Mouse (Mus musculus) intestine, embryonic 15.5 days (tissue): ENCODE results near the gene Adamts17. TPM values are rescaled to one million over a fixed set of nuclear protein-coding genes. Genes with fewer than 3 reads are reported as not detected.

Experiments used
- ATAC-seq: fragments of 200-750 bp; cut with Nextera tagmentation; 2 replicates; pipeline ENCODE4 v1.8.0; 2017; ENCODE audit warnings: moderate TSS enrichment, moderate library complexity
- H3K27ac ChIP-seq: fragments of 300-500 bp; sonication (generic); 2 replicates; pipeline ENCODE4 v1.5.1; 2015; ENCODE audit warnings: mild to moderate bottlenecking, inconsistent platforms
- H3K27me3 ChIP-seq: fragments of 300-500 bp; sonication (generic); replicated peaks from 2 replicates; pipeline ENCODE4 v1.6.1; 2015; ENCODE audit warnings: inconsistent platforms
- H3K36me3 ChIP-seq: fragments of 300-500 bp; sonication (generic); 2 replicates; pipeline ENCODE4 v1.6.1; 2015; ENCODE audit warnings: inconsistent platforms
- H3K4me1 ChIP-seq: fragments of 300-500 bp; sonication (generic); replicated peaks from 2 replicates; pipeline ENCODE4 v1.6.1; 2015; ENCODE audit warnings: inconsistent platforms
- H3K4me2 ChIP-seq: fragments of 300-500 bp; sonication (generic); replicated peaks from 2 replicates; pipeline ENCODE4 v1.6.1; 2015; ENCODE audit warnings: mild to moderate bottlenecking, inconsistent platforms
- H3K4me3 ChIP-seq: fragments of 300-500 bp; sonication (generic); replicated peaks from 2 replicates; pipeline ENCODE4 v1.5.1; 2015; ENCODE audit warnings: inconsistent platforms
- H3K9ac ChIP-seq: fragments of 300-500 bp; sonication (generic); 2 replicates; pipeline ENCODE4 v1.6.1; 2015; ENCODE audit warnings: inconsistent platforms
- H3K9me3 ChIP-seq: fragments of 300-500 bp; sonication (generic); 2 replicates; pipeline ENCODE4 v1.6.1; 2016; ENCODE audit warnings: inconsistent platforms
- WGBS: fragments of 180-500 bp; shearing (Covaris S2); methylation state at CpG from one replicate; pipeline ENCODE4 v1.1.7; 2015; 5-methylcytosine and 5-hydroxymethylcytosine counted together
- polyA plus RNA-seq: library from polyadenylated mRNA; unstranded; fragments of >200 nt; fragmentation: Nextera tagmentation; extraction: Ambion mirVana; gene quantifications from 2 replicates; pipeline ENCODE4 v1.2.1, GENCODE M21; 2015

Adamts17 gene
- polyA plus RNA-seq, 1 experiment from 2014 or later = 3.3 TPM

DNA sequence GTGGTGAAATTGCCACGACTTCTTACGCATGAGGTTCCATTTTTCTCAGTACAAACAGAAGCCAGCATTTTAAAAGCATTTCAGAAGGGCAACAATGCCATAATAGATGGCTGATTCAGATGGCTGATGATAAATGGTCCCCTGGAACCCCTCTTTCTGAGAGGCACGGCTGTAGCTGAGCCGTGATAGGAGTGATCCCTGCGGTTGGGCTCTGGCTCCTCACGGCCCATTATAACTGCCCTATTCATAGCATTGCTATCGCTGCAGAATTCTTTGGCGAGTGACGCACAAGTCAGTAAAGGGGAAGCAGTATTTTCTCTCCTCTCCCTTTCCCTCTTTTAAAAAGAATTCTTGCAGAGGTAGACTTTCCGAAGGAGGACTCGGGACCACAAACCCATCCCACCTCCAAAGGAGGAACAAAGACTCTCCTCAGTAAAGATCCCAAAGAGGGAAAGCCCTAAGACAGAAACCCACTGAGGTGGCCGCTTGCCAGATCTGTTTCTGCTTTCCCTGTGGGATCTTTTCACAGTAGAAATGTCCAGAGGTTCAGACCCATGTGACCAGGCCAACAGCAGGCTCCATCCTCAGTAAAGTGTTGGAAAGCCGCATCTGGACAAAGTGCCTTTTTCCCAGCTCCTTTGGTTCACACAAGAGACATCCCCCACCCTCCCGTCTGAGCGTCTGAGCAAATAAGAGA, 204.7 kb downstream of the Adamts17 start:
- H3K27me3 ChIP-seq = no peaks in the 10 kb centered on the region
- no peak overlapping the region for H3K4me3 ChIP-seq
- H3K9me3 ChIP-seq = no peaks in the 10 kb centered on the region
- ATAC-seq = no peak
- no peak overlapping the region for H3K4me2 ChIP-seq
- H3K4me1 ChIP-seq = 0 out of 2 replicates have a peak, but pooled peaks cover 3% of the 10 kb centered on the region
- no peaks in the 10 kb centered on the region for H3K36me3 ChIP-seq
- no peak overlapping the region for H3K27ac ChIP-seq
- H3K9ac ChIP-seq = no peak overlapping the region
- WGBS = 89% methylated on average over 15 of the region's 15 CpGs

DNA sequence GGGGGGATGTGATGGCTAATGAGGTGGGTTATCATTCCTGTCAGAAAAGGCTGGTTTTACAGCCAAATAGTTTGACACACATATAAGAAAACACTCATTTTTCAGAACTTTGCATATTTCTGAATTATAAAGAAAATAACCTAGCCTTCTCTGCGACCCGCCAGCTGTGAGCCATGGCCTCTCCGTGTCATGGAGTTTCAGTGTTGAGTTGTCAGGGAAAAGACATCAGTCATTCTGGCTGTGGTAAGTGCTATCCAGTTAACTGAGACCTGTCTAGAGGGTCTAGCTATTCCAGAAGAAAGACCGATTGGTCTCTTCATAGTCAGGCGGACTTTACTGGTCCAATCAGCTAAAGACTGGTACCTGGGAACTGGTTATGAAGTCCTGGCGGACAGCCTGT, 205.7 kb downstream of the Adamts17 start:
- Histone ChIP-seq H3K27ac (no peak overlapping the region), H3K27me3 (no peaks in the 10 kb centered on the region), H3K4me2 (no peak overlapping the region), H3K4me3 (no peak overlapping the region), H3K9ac (no peak overlapping the region), H3K9me3 (no peaks in the 10 kb centered on the region), H3K4me1 (no peaks in the 10 kb centered on the region), H3K36me3 (no peaks in the 10 kb centered on the region)
- ATAC-seq = no peak
- WGBS = 93% methylated on average over 6 of the region's 6 CpGs

DNA sequence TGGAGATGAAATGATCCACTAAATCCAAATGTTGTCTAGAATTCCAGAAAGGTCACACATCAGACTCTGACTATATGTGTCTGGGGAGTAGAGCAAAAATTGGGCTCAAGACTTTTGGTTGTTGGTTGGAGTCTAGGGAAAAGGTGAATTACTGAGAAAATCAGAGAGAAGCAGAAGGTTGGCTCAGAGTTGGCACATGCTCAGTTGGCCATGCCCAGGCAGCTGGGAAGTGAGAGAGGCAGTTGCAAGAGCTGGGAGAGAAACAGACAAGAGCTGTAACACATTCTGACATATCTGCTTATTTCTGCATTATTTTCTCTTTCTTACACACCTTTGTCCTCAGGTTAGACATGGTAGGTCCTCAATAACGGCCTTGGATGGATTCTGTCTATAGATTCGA, 209.7 kb downstream of the Adamts17 start:
- H3K9ac ChIP-seq = no peak overlapping the region
- H3K4me1 ChIP-seq = no peaks in the 10 kb centered on the region
- no peak overlapping the region for H3K4me2 ChIP-seq
- no peak for ATAC-seq
- H3K4me3 ChIP-seq = no peak overlapping the region
- no peak overlapping the region for H3K27ac ChIP-seq
- 93% methylated on average over 2 of the region's 2 CpGs for WGBS
- no peaks in the 10 kb centered on the region for H3K9me3 ChIP-seq
- H3K27me3 ChIP-seq = no peaks in the 10 kb centered on the region
- no peaks in the 10 kb centered on the region for H3K36me3 ChIP-seq

DNA sequence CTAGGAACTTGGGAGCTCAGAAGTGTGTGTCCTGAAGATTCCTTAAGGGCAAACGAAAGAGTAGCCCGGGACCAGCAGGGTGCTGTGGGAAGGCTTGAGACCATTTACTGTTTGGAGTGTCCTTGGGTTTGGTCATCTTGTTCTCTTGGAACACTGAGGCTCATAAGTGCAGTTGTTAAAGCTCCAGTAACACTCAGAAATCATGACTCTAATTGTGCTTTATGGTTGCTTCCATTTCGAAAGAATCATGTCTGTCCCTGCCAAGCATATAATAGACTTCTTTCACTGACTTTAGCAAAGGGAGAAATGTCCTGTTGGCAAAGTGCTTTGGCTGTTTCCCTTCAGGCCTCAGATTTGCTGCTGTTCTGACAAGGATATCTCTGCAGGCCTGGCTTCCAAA, 210.9 kb downstream of the Adamts17 start:
- ATAC-seq = no peak

DNA sequence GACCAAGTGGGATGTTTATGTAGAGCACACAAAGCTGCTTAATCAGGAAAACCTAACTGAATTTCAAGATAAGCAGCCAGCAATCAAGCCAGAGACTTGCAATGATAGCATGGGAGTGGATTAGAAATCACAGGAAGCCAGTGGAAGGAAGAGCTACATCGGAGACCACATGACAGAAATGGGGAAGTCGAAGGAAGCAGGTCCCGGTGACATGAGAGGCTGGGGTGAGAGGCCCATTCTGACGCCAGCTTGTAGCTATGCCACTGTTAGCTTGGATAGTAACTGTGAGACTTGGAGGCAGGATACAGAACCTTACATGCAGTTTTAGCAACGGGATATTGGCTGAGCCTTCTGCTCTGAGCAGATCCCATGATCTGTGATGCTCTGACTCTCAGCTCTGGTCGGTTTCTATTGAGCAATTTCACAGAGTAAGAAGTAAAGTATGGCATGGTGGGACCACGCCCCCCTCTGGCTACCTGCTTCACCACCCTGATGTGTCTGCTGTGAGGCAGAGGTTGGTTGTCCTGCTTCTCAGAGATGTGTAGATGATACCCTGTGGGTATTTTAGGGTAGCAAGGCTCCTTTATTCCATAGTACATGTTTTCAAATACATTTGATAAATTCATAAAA, 211.7 kb downstream of the Adamts17 start:
- ATAC-seq = no peak
- Histone ChIP-seq H3K27ac (no peak overlapping the region), H3K4me2 (no peak overlapping the region), H3K27me3 (no peaks in the 10 kb centered on the region), H3K4me3 (no peak overlapping the region), H3K36me3 (no peaks in the 10 kb centered on the region), H3K9me3 (no peaks in the 10 kb centered on the region), H3K9ac (no peak overlapping the region), H3K4me1 (no peaks in the 10 kb centered on the region)
- WGBS = 79% methylated on average over 7 of the region's 7 CpGs

More for the DNA sequence above, 210.9 kb downstream of the Adamts17 start:
- 87% methylated on average over 3 of the region's 3 CpGs for WGBS
- no peak overlapping the region for H3K9ac ChIP-seq
- H3K36me3 ChIP-seq = no peaks in the 10 kb centered on the region
- no peak overlapping the region for H3K4me2 ChIP-seq
- H3K9me3 ChIP-seq = no peaks in the 10 kb centered on the region
- no peaks in the 10 kb centered on the region for H3K4me1 ChIP-seq
- no peaks in the 10 kb centered on the region for H3K27me3 ChIP-seq
- no peak overlapping the region for H3K4me3 ChIP-seq
- H3K27ac ChIP-seq = no peak overlapping the region

DNA sequence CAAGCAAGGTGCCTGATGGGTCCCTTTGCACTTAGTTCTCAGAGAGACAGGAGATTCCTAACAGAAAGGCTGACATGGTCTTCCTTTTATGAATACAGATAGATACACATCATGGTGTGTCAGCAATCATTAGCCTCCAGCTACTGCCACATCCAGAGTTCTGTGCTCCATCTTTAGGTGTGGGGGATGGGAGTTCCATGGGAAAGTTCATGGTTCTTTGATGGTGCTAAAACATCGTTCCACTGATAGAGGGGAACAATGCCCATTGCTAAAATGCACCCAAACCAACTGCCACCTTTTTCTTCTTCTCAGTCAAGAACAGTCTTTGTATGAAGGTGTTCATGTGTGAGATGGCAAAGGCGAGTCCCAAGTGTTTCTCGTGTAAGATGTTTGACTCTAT, 215.3 kb downstream of the Adamts17 start:
- 95% methylated on average over 3 of the region's 3 CpGs for WGBS
- Histone ChIP-seq H3K4me3 (no peak overlapping the region), H3K27me3 (no peaks in the 10 kb centered on the region), H3K27ac (no peak overlapping the region), H3K9ac (no peak overlapping the region), H3K4me2 (no peak overlapping the region), H3K9me3 (no peaks in the 10 kb centered on the region), H3K4me1 (no peaks in the 10 kb centered on the region), H3K36me3 (no peaks in the 10 kb centered on the region)
- ATAC-seq = no peak

DNA sequence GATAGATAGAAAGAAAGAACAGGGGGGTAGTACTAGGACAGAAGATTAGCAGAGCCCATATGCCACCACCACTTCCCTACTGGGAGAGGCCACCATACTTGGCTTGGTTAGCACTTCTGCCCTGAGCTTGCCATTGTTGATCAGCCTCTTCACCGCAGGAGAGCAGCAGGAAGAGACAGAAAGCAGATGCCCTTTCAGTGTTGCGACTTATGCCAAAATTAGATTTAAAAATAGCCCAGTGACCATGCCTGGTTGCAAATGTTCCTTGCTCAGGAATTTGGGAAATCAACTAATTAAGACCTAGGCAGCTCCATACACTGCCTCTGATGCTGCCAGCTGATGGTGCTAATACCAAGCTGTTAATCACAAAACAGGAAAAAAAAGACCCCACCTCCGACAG, 216.0 kb downstream of the Adamts17 start:
- 36% methylated on average over 3 of the region's 3 CpGs for WGBS
- no peak overlapping the region for H3K9ac ChIP-seq
- H3K27me3 ChIP-seq = no peaks in the 10 kb centered on the region
- no peak overlapping the region for H3K4me3 ChIP-seq
- no peak overlapping the region for H3K27ac ChIP-seq
- no peaks in the 10 kb centered on the region for H3K4me1 ChIP-seq
- no peaks in the 10 kb centered on the region for H3K36me3 ChIP-seq
- ATAC-seq = no peak
- H3K9me3 ChIP-seq = no peaks in the 10 kb centered on the region
- H3K4me2 ChIP-seq = no peak overlapping the region

DNA sequence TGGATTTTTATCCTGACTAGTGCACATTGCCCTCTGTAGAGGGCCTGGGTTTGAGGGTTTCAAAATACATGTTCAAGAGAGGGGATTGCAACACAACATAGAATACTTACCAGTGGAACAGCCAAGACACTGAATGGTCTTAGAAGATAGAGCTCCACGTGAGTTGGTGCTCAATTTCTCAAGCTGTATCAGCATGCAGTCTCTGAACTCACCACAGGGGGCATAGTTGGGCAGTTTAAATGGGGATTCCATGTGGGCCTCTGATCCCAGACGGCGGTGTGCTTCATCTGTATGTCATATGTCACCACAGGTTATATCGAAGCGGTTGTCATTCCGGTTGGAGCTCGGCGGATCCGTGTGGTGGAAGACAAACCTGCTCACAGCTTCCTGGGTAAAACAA, 222.2 kb downstream of the Adamts17 start:
- WGBS = 84% methylated on average over 9 of the region's 9 CpGs
- H3K4me3 ChIP-seq = no peak overlapping the region

DNA sequence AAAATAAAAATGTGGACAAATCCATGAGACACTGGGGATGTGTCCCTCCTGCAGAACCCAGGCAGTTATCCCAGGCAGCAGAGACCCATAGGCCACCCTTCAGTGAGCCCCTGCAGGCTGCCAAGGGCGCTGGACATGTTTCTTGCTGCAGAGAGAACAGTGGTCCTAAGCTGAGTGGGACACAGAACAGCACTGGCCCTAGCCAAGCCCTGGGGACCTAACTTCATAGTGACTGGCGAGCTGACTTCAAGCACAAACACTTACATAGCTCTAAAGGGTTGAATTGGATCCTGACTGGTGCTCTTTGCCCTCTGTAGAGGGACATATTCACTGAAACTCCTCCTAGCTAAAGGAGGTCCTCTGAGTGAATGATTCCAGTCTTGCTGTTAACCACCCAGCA, 223.0 kb downstream of the Adamts17 start:
- Histone ChIP-seq H3K27me3 (no peaks in the 10 kb centered on the region), H3K27ac (no peak overlapping the region), H3K4me1 (no peaks in the 10 kb centered on the region), H3K4me2 (no peak overlapping the region), H3K4me3 (no peak overlapping the region), H3K9me3 (no peaks in the 10 kb centered on the region), H3K9ac (no peak overlapping the region), H3K36me3 (no peaks in the 10 kb centered on the region)
- 90% methylated on average over 2 of the region's 2 CpGs for WGBS
- no peak for ATAC-seq

More for the DNA sequence above, 222.2 kb downstream of the Adamts17 start:
- H3K9me3 ChIP-seq = no peaks in the 10 kb centered on the region
- no peak overlapping the region for H3K27ac ChIP-seq
- no peak for ATAC-seq
- H3K4me1 ChIP-seq = no peaks in the 10 kb centered on the region
- no peak overlapping the region for H3K9ac ChIP-seq
- H3K27me3 ChIP-seq = no peaks in the 10 kb centered on the region
- H3K36me3 ChIP-seq = no peaks in the 10 kb centered on the region
- no peak overlapping the region for H3K4me2 ChIP-seq

DNA sequence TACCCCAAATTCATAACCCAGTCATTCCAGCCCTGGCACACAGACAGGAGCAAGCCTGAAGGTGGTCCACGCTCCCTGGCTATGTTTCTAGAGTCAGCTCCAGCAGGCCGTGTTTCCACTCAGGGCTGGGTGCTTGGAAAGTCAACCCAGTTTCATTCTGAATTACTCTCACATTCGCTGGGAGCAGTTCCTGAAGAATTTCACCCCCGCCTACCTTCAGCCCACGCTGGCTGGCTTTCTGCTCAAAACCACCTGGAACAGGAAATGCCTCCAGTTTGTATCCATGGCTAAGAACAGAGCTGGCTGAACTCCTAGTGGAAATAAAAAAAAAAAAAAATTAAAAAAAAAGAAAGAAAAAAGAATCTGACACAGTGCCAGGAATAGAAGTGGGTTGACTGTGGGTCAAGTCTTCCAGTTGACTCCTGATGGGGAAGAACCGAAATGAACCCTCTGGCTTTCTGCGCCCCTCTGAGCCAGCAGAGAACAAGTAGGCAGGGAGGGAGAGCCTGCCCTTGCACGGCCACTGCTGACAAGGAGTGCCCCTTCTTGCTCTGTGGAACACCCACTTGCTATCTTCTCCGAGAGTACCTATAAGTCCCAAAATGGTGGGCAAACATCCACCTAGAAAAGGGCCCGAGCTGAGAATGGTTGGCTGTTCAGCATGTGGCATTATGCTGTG, 225.2 kb downstream of the Adamts17 start:
- Histone ChIP-seq H3K4me2 (no peak overlapping the region), H3K9me3 (no peaks in the 10 kb centered on the region), H3K27ac (no peak overlapping the region), H3K4me3 (no peak overlapping the region), H3K36me3 (no peaks in the 10 kb centered on the region), H3K27me3 (no peaks in the 10 kb centered on the region), H3K9ac (no peak overlapping the region), H3K4me1 (no peaks in the 10 kb centered on the region)
- ATAC-seq = no peak
- WGBS = 72% methylated on average over 10 of the region's 10 CpGs

DNA sequence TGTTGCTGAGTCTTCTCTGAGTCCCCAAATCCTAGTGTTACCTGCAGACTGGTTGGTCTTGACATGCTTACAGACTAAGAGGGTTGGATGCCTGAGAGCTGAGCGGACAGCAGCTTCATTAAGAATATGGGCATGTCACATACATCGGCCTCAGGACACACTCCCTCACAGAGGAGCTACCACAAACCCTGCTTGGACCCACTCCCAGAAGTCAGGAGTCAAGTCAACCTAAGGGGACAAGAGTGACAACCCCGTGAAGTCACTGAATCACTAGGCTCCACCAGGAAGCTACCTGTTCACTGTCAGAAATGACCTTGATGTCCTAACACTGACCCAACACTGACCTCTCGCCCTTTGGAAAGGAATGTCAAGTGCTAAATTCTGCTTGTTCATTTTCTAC, 226.1 kb downstream of the Adamts17 start:
- WGBS = 90% methylated on average over 4 of the region's 4 CpGs
- no peak for ATAC-seq

DNA sequence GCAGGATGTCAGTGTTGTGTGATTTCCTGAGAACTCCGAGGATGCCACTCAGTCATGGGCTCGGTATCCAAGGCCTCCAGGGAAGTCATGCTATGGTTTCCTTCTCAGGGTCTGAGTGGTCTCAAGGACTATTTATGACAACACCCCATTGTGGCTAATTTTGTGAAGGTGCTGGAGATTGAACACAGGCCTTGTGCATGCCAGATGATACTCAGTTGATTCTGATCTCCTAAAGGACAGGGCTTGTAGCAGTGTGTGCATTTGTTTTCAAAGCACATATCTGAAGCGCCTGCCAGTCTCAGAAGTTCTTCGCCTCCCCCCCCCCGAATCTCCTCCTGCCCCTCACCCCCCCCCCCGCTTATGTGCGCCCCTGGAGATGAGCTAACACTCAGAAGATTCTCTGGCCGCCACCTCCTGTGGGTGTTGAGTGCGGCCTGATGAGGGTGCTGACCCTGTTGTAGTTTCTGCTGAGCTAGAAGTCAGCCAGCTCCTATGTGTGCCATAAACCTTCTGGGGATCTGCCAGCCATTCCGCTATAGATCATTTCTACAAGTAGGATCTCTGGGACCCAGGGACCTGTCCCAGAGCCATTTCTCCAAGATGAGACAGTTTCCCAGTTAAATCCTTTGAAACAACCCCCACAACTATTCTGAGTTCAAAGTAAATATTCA, 232.6 kb downstream of the Adamts17 start:
- Histone ChIP-seq H3K4me2 (no peak overlapping the region), H3K9ac (no peak overlapping the region), H3K4me1 (no peaks in the 10 kb centered on the region), H3K27ac (no peak overlapping the region), H3K27me3 (no peaks in the 10 kb centered on the region), H3K9me3 (no peaks in the 10 kb centered on the region), H3K36me3 (no peaks in the 10 kb centered on the region), H3K4me3 (no peak overlapping the region)
- WGBS = 78% methylated on average over 10 of the region's 10 CpGs
- ATAC-seq = no peak

More for the DNA sequence above, 226.1 kb downstream of the Adamts17 start:
- Histone ChIP-seq H3K4me3 (no peak overlapping the region), H3K9ac (no peak overlapping the region), H3K36me3 (no peaks in the 10 kb centered on the region), H3K27me3 (no peaks in the 10 kb centered on the region), H3K4me1 (no peaks in the 10 kb centered on the region), H3K27ac (no peak overlapping the region), H3K4me2 (no peak overlapping the region), H3K9me3 (no peaks in the 10 kb centered on the region)
